Mouse (Mus musculus) myocyte (in vitro differentiated cells): ENCODE data around the gene Cask. TPM values are rescaled to one million over a fixed set of nuclear protein-coding genes. Genes with fewer than 3 reads are reported as not detected.
A peak's percentile ranks its signal among the peaks of the same experiment; 100 is the strongest.

Source experiments
- H3K27me3 ChIP-seq: one replicate; pipeline ENCODE4 v1.6.1; 2011; ENCODE audit not compliant: control insufficient read depth, insufficient read depth, insufficient read length
- H3K36me3 ChIP-seq: one replicate; pipeline ENCODE4 v1.6.1; 2011; ENCODE audit not compliant: control insufficient read depth, insufficient read depth
- H3K4me2 ChIP-seq: one replicate; pipeline ENCODE4 v1.6.1; 2011; ENCODE audit warnings: low read depth, control low read depth
- H3K4me3 ChIP-seq: one replicate; pipeline ENCODE4 v1.5.1; 2011; ENCODE audit warnings: mild to moderate bottlenecking, control low read depth, moderate library complexity
- H3K79me2 ChIP-seq: one replicate; pipeline ENCODE4 v1.6.1; 2011; ENCODE audit not compliant: control insufficient read depth, insufficient read depth
- H3ac ChIP-seq: one replicate; pipeline ENCODE4 v1.6.1; 2011; ENCODE audit not compliant: control insufficient read depth, insufficient read length
- CEBPB ChIP-seq: IDR thresholded peaks from 2 replicates; pipeline ENCODE4 v1.6.1; 2011; ENCODE audit warnings: mild to moderate bottlenecking, moderate library complexity; ENCODE audit not compliant: poor library complexity, insufficient read depth, severe bottlenecking
- E2F4 ChIP-seq: IDR thresholded peaks from one replicate; pipeline ENCODE4 v1.6.1; 2011; ENCODE audit warnings: mild to moderate bottlenecking, control low read depth, moderate library complexity; ENCODE audit not compliant: insufficient read depth
- MAX ChIP-seq: IDR thresholded peaks from one replicate; pipeline ENCODE4 v1.6.1; 2011; ENCODE audit warnings: low read depth, mild to moderate bottlenecking, control low read depth
- MYOD1 ChIP-seq, 3 experiments: IDR thresholded peaks; one replicate each; pipeline ENCODE4 v1.6.1; 2011; ENCODE audit warnings: control low read depth in 2 of 3, low read depth in 2 of 3, mild to moderate bottlenecking in 2 of 3, moderate library complexity in 1 of 3; ENCODE audit not compliant: insufficient read length in 2 of 3, control insufficient read depth in 1 of 3
- MYOG ChIP-seq, 3 experiments: IDR thresholded peaks; one replicate each; pipeline ENCODE4 v1.6.1; 2011; ENCODE audit warnings: control low read depth in 2 of 3, low read depth in 2 of 3, mild to moderate bottlenecking in 2 of 3; ENCODE audit not compliant: insufficient read length in 2 of 3, control insufficient read depth in 1 of 3, insufficient read depth in 1 of 3
- POLR2A ChIP-seq: IDR thresholded peaks from one replicate; pipeline ENCODE4 v1.6.1; 2011; ENCODE audit warnings: low read depth, mild to moderate bottlenecking, control low read depth, moderate library complexity; ENCODE audit not compliant: insufficient read length
- POLR2AphosphoS2 ChIP-seq: IDR thresholded peaks from one replicate; pipeline ENCODE4 v1.6.1; 2011; ENCODE audit warnings: low read depth, control low read depth; ENCODE audit not compliant: insufficient read length
- REST ChIP-seq: IDR thresholded peaks from one replicate; pipeline ENCODE4 v1.6.1; 2011; ENCODE audit warnings: mild to moderate bottlenecking, control low read depth, moderate library complexity; ENCODE audit not compliant: insufficient read depth, insufficient read length
- SRF ChIP-seq: IDR thresholded peaks from one replicate; pipeline ENCODE4 v1.6.1; 2011; ENCODE audit warnings: low read depth; ENCODE audit not compliant: control insufficient read depth, insufficient read length
- TCF12 ChIP-seq: IDR thresholded peaks from one replicate; pipeline ENCODE4 v1.6.1; 2011; ENCODE audit warnings: mild to moderate bottlenecking, control low read depth; ENCODE audit not compliant: poor library complexity, insufficient read depth, severe bottlenecking
- TCF3 ChIP-seq: IDR thresholded peaks from one replicate; pipeline ENCODE4 v1.6.1; 2011; ENCODE audit warnings: low read depth, control low read depth; ENCODE audit not compliant: insufficient read length
- USF1 ChIP-seq: IDR thresholded peaks from one replicate; pipeline ENCODE4 v1.6.1; 2011; ENCODE audit warnings: low read depth, mild to moderate bottlenecking, control low read depth, moderate library complexity
- polyA plus RNA-seq: library from polyadenylated mRNA; unstranded; fragments of >200 nt; fragmentation: generic; extraction: Trizol; gene quantifications from one replicate; pipeline ENCODE4 v1.2.1, GENCODE M21; 2012; ENCODE audit warnings: missing spikeins

The Cask gene
- polyA plus RNA-seq, 1 experiment: 12.0 TPM

DNA sequence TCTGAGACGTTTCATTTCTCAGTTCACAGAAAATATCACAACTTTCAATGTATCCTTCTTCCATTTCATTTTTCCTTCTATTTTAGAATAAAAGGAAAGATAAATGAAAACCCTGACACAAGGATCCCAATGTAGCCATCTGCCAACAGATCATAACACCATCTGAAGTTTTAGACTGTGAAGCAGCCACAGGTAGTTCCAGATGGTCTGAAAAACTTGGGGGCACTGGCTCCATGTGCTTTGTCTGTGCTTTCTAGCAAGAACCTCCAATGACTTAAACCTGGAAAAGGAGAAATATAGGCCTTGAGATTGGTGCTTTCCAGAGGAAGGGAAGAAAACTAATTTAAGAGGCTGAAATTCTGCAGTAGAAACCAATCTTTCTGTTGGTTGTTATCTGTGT, 28.4 kb downstream of the Cask start:
- no peaks in the 10 kb centered on the region for H3K27me3 ChIP-seq

DNA sequence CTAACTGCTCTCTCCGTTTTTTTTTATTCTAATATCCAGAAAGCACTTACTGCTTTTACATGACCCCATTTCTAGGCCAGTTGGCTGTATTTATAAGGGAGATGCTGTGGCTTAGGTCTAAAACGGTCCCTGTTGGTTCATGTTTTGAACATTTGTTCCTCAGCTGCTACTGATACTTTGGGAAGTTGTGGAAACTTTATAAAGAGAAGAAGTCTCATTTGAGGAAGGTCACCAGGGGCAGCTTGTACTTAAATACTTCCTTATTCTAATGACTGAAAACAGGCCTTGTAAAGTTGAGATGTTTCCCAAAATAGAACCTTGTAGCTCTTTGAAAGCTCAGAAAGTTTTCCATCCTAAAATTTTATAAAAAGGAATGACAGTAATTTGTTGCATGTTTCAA, 52.4 kb downstream of the Cask start:
- TF ChIP-seq POLR2A (no peak), CEBPB (no peak), TCF3 (no peak), E2F4 (no peak), MYOD1 (IDR thresholded peaks at IDR 0.05; ENCODE audit: control insufficient read depth in 1 of 3, insufficient read length in 2 of 3, low read depth in 2 of 3) (no peak), TCF12 (no peak), MYOG (IDR thresholded peaks at IDR 0.05; ENCODE audit: control insufficient read depth in 1 of 3, insufficient read depth in 1 of 3, insufficient read length in 2 of 3, low read depth in 2 of 3) (no peak), USF1 (no peak), MAX (no peak), REST (no peak), POLR2AphosphoS2 (no peak), SRF (no peak)
- Histone ChIP-seq H3ac (no peak overlapping the region), H3K4me2 (no peak overlapping the region), H3K27me3 (no peaks in the 10 kb centered on the region), H3K79me2 (peaks cover 14% of the 10 kb centered on the region), H3K36me3 (no peaks in the 10 kb centered on the region), H3K4me3 (no peak overlapping the region)

More for the DNA sequence above, 28.4 kb downstream of the Cask start:
- H3K4me3 ChIP-seq: no peak overlapping the region
- no peak overlapping the region for H3K4me2 ChIP-seq
- TF ChIP-seq TCF12: no peak
- TF ChIP-seq TCF3: no peak
- no peak for TF ChIP-seq POLR2A
- no peak for TF ChIP-seq SRF
- no peak for TF ChIP-seq MYOG (IDR thresholded peaks at IDR 0.05; ENCODE audit: control insufficient read depth in 1 of 3, insufficient read depth in 1 of 3, insufficient read length in 2 of 3, low read depth in 2 of 3)
- no peak for TF ChIP-seq REST
- no peak for TF ChIP-seq CEBPB
- TF ChIP-seq MYOD1 (IDR thresholded peaks at IDR 0.05; ENCODE audit: control insufficient read depth in 1 of 3, insufficient read length in 2 of 3, low read depth in 2 of 3): no peak
- TF ChIP-seq E2F4: no peak
- TF ChIP-seq POLR2AphosphoS2: no peak
- no peak for TF ChIP-seq USF1
- H3K79me2 ChIP-seq: peaks cover 40% of the 10 kb centered on the region
- no peak overlapping the region for H3ac ChIP-seq
- H3K36me3 ChIP-seq: no peaks in the 10 kb centered on the region

DNA sequence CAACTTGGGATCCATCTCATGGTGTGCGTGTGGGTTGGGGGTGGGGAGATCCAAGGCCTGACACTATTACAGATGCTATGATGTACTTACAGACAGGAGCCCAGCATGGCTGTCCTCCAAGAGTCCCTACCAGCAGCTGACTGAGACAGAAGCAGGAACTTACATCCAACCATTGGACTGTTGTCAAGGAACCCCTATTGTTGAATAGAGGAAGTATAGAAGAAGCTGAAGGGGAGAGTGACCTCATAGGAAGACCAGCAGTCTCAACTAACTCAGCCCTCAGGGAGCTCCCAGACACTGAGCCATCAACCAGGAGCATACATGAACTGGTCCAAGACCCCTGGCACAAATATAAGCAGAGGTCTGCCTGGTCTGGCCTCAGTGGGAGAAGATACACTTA, 85.5 kb downstream of the Cask start:
- TF ChIP-seq SRF: no peak
- TF ChIP-seq MAX: no peak
- TF ChIP-seq MYOG (IDR thresholded peaks at IDR 0.05; ENCODE audit: control insufficient read depth in 1 of 3, insufficient read depth in 1 of 3, insufficient read length in 2 of 3, low read depth in 2 of 3): no peak
- TF ChIP-seq E2F4: no peak
- no peak for TF ChIP-seq POLR2A
- TF ChIP-seq REST: no peak
- TF ChIP-seq POLR2AphosphoS2: no peak
- TF ChIP-seq MYOD1 (IDR thresholded peaks at IDR 0.05; ENCODE audit: control insufficient read depth in 1 of 3, insufficient read length in 2 of 3, low read depth in 2 of 3): no peak
- no peak for TF ChIP-seq USF1
- no peak for TF ChIP-seq TCF3
- TF ChIP-seq CEBPB: no peak
- TF ChIP-seq TCF12: no peak
- Histone ChIP-seq H3ac (no peak overlapping the region), H3K4me2 (no peak overlapping the region), H3K27me3 (no peaks in the 10 kb centered on the region), H3K79me2 (no peaks in the 10 kb centered on the region), H3K36me3 (no peaks in the 10 kb centered on the region), H3K4me3 (no peak overlapping the region)

DNA sequence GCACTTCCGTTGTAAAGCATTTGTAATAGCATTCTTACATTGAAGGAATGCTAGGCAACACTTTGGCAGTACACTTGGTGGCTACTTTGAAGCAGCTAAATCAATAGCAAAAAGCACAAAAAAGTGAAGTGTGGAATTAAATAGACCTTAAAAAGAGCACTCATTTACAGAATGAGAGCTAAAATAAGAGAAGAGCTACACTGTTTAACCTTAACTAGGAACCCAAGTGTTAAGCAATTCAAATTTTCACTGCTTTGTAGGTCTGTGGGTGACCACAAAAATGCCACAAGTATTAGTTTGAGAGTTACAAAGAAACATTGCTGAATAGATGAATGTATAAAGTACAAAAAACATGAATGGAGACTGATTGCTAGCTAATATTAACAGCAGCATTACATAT, 86.1 kb downstream of the Cask start:
- H3K79me2 ChIP-seq: no peaks in the 10 kb centered on the region
- H3K27me3 ChIP-seq: no peaks in the 10 kb centered on the region
- no peak overlapping the region for H3K4me2 ChIP-seq
- TF ChIP-seq MYOD1 (IDR thresholded peaks at IDR 0.05; ENCODE audit: control insufficient read depth in 1 of 3, insufficient read length in 2 of 3, low read depth in 2 of 3) (no peak), TCF3 (no peak), CEBPB (peak; percentile 44; the same call in 1 of the 2 replicates), REST (no peak)
- no peak overlapping the region for H3K4me3 ChIP-seq
- no peak overlapping the region for H3ac ChIP-seq
- H3K36me3 ChIP-seq: no peaks in the 10 kb centered on the region

DNA sequence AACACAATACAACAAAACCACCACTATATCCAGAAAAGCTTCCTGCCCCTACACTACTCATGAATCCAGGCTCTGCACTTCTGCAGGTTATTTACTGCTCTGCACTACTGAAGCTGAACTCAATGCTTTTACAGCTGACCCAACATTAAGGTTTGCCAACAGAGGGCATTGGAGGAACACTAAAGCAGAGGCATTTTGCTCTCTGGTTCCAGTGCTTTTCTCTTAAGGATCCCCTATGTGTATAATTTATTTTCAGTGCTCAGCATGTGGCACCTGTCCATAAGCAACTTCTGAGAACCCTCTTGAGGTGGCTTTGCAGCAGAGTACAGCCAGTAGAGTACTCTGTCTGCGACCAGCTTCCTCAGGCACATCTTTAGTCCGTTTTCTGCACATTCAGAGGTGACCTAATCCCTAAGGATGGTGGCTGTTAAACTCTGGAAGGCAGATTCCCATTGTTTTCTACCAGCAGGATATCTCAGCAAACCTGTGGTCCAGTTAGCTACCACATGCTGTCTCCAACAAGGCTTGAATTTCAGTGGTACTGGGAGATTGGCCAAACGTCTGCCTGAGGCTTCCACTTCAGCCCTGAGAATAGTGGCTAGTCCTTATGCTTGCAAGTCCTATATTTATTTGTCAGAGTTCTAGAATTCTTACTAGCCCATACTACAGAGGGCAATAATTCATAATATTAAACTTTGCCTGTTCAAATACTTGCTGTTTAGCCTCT, 93.7 kb downstream of the Cask start:
- Histone ChIP-seq H3K4me2 (peak overlapping the region; percentile 42), H3K36me3 (no peaks in the 10 kb centered on the region), H3K27me3 (no peaks in the 10 kb centered on the region), H3K79me2 (no peaks in the 10 kb centered on the region), H3K4me3 (no peak overlapping the region), H3ac (no peak overlapping the region)
- no peak for TF ChIP-seq TCF12
- no peak for TF ChIP-seq SRF
- no peak for TF ChIP-seq REST
- no peak for TF ChIP-seq POLR2A
- TF ChIP-seq E2F4: no peak
- no peak for TF ChIP-seq MYOG (IDR thresholded peaks at IDR 0.05; ENCODE audit: control insufficient read depth in 1 of 3, insufficient read depth in 1 of 3, insufficient read length in 2 of 3, low read depth in 2 of 3)
- no peak for TF ChIP-seq USF1
- no peak for TF ChIP-seq POLR2AphosphoS2
- no peak for TF ChIP-seq MAX
- TF ChIP-seq MYOD1 (IDR thresholded peaks at IDR 0.05; ENCODE audit: control insufficient read depth in 1 of 3, insufficient read length in 2 of 3, low read depth in 2 of 3): no peak
- TF ChIP-seq CEBPB: no peak
- TF ChIP-seq TCF3: no peak
